Mouse (Mus musculus) retina, postnatal 7 days (tissue): Measurements from ENCODE around the gene Grin2d.

ENCODE experiments used
- DNase-seq: peaks from one replicate; pipeline ENCODE4 v3.0.0-alpha.2; 2012; ENCODE audit warnings: low read depth, low spot score

Grin2d gene

DNA sequence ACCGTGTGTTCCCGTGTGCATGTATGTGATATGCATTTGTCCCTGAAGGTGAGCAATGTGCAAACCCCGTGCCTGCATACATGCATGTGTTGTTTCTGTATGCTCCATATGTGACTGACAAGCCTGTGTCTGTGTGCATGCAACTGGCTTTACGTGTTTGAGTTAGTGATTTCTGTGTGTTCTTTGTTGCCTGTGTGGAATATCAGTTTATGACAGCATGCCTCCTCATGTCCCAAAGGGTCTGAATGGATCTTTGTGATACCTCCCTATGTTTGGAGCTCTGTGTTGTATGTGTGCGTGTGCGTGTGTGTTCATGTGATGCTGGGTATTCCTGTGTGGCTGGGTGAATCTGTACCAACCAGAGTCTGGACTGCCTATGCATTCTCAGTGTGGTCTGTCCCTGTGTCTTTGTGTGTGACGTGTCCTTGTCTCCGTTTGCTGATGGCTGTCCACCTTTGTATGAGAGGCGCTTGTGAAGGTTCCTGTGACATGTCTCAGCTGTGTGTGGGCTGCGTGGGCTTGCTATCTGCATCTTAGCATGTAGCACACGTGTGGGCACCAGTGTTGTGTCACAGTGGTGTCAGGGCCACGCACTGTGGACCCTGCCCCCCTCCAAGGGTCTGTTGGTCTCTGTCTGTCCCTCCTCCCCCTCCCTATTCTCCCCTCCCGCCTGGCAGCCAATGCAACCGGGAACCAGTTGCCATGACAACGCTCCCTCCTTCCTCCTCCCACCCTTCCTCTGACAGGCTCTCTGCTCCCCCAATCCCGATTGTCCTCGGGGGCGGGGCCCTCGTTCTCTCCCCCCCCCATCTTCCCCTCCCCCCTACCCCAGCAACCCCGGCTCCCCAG is 93.4 kb downstream of the Grin2d start, which contains the start of gene Sult2b1:
TSS of gene Sult2b1 (minus strand) at position 146 of the 849 bp plus-strand sequence.
- DNase-seq: peak; percentile 68

GRCm38 (mm10) chr7:45783511-45784091 is 94.6 kb downstream of the Grin2d start, which contains the start of gene Lmtk3:
Gene Lmtk3, plus strand, starts transcription at chr7:45783738.
- DNase-seq: peak; percentile 42

DNA sequence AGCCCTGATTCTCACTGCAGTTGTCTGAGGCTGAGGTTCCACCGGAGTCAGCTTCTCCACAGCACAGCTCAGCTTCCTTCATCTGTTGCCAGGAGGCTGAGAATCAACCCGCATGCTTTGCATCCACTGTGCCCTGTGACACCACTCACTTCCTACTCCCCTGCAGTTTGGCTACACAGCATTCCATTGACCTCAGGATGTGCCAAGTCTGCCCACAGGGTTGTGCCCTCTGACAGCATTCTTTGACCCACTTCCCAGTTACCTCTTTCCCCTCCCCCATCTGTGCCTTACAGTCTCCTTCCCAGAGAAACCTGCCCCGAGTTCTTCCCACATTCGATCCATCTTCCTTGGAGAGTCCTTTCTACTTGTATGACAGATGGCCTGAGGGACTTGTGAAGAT is 95.9 kb downstream of the Grin2d start:
- no peak for DNase-seq
